7 mouse cellular contexts compared by ENCODE assay signal in the genomic region with DNA sequence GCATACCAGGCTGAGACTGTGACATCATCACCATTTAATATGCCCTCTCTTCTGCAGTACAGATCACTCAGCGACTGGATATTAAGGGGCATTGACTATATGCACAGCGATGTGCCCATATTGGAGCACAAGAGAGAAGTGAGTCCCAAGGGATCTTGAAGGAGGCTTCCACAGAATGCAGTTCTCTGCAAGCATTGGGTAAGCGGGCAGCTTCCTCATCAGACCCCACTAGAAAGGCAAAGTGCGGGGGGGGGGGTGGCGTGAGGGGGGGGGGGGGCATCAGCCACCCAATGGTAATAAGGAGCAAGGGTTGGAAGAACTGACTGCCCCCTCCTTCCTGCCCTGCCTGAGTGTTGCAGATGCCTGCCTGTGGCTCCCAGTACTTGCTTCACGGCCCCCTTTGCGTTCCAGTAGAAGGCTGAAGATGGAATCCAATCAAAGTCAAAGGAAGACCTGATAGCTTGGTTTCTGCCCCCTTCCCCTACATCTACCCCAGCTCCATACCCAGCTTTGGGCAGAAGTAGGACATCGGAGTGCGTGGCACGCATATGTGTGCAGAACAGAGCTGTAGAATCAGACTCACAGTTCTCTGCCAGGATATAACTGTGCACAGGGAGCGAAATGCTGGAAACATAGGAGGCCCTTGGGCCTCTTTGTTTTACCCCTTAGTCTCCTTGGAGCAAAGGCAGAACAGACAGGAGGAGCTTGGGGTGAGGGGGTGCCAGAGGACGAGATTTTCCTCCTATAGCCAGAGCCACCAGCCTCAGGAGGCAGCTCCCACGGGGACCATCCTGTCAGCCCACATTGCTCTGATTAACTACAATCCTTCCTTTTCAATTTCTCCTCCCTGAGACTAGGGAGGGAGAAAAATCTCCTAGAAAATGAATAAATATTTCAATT. TPM values are rescaled to one million over a fixed set of nuclear protein-coding genes. Genes with fewer than 3 reads are reported as not detected.
DNase-seq lines count a peak whose midpoint lies in the region; ATAC-seq and TF ChIP-seq lines count a peak whose summit lies in the region.

No protein-coding gene starts in this region.

- WGBS in lung, embryonic 14.5 days = 38% methylated on average over 12 of the region's 13 CpGs
- WGBS in forebrain, embryonic 14.5 days = 35% methylated on average over 13 of the region's 13 CpGs
- WGBS in limb, embryonic 11.5 days = 41% methylated on average over 13 of the region's 13 CpGs

- H3K9ac ChIP-seq in lung, embryonic 14.5 days = peak overlapping the region; percentile 63
- peak overlapping the region; percentile 80 for H3K9ac ChIP-seq in forebrain, embryonic 14.5 days (ENCODE audit: low read length)
- H3K9ac ChIP-seq in limb, embryonic 11.5 days (ENCODE audit: low read length) = peak overlapping the region; percentile 88; the same call in 1 of the 2 replicates

- no peak for ATAC-seq in lung, embryonic 14.5 days (ENCODE audit: insufficient read depth)
- ATAC-seq in forebrain, embryonic 14.5 days = no peak
- ATAC-seq in limb, embryonic 11.5 days (ENCODE audit: insufficient number of reproducible peaks, low FRiP score, low TSS enrichment, low read depth) = no peak

- no peaks in the 10 kb centered on the region for H3K9me3 ChIP-seq in lung, embryonic 14.5 days (ENCODE audit: low read depth, low read length)
- no peaks in the 10 kb centered on the region for H3K9me3 ChIP-seq in forebrain, embryonic 14.5 days (replicated peaks; ENCODE audit: control insufficient read depth, low read length)
- no peaks in the 10 kb centered on the region for H3K9me3 ChIP-seq in limb, embryonic 11.5 days (ENCODE audit: control insufficient read depth, low read length)

- peak overlapping the region; percentile 96 for H3K4me2 ChIP-seq in lung, embryonic 14.5 days
- H3K4me2 ChIP-seq in forebrain, embryonic 14.5 days (ENCODE audit: low read length) = peak overlapping the region; percentile 83
- H3K4me2 ChIP-seq in limb, embryonic 11.5 days (ENCODE audit: low read depth, severe bottlenecking) = peak overlapping the region; percentile 94

- H3K4me1 ChIP-seq in lung, embryonic 14.5 days (ENCODE audit: insufficient read depth) = peaks cover 24% of the 10 kb centered on the region
- peaks cover 15% of the 10 kb centered on the region for H3K4me1 ChIP-seq in forebrain, embryonic 14.5 days (ENCODE audit: control insufficient read depth, insufficient read depth, low read length)
- peaks cover 28% of the 10 kb centered on the region for H3K4me1 ChIP-seq in limb, embryonic 11.5 days (ENCODE audit: control insufficient read depth, insufficient read depth, low read length)

- peaks cover 14% of the 10 kb centered on the region; the same call in 1 of the 2 replicates for H3K36me3 ChIP-seq in lung, embryonic 14.5 days (ENCODE audit: insufficient read depth)
- no peaks in the 10 kb centered on the region for H3K36me3 ChIP-seq in forebrain, embryonic 14.5 days (ENCODE audit: control insufficient read depth, insufficient read depth, low read length)
- no peaks in the 10 kb centered on the region for H3K36me3 ChIP-seq in limb, embryonic 11.5 days (ENCODE audit: control insufficient read depth, insufficient read depth, low read length)

- H3K4me3 ChIP-seq in lung, embryonic 14.5 days (ENCODE audit: low read depth, low read length) = peak overlapping the region; percentile 51
- peak overlapping the region; percentile 67 for H3K4me3 ChIP-seq in forebrain, embryonic 14.5 days (ENCODE audit: low read depth, low read length)
- peak overlapping the region; percentile 49 for H3K4me3 ChIP-seq in limb, embryonic 11.5 days (ENCODE audit: low read depth, low read length)

- no peak for DNase-seq in lung, embryonic 14.5 days
- DNase-seq in lung, postnatal 25 days (ENCODE audit: low spot score) = no peak
- DNase-seq in forebrain, embryonic 14.5 days (ENCODE audit: low spot score) = no peak
- peak; percentile 21 for DNase-seq in limb, embryonic 11.5 days (ENCODE audit: low spot score)
- peak; percentile 50 for DNase-seq in retina, postnatal 1 day
- no peak for DNase-seq in adrenal gland, adult 2 months
- no peak for DNase-seq in gastrocnemius, adult 18-20 months (ENCODE audit: low spot score)

- H3K27ac ChIP-seq in lung, embryonic 14.5 days (ENCODE audit: low read depth) = peak overlapping the region; percentile 93
- H3K27ac ChIP-seq in forebrain, embryonic 14.5 days (ENCODE audit: low read depth, low read length) = peak overlapping the region; percentile 58
- H3K27ac ChIP-seq in limb, embryonic 11.5 days (replicated peaks; ENCODE audit: low read depth, low read length) = no peak overlapping the region

- no peaks in the 10 kb centered on the region for H3K27me3 ChIP-seq in lung, embryonic 14.5 days (ENCODE audit: insufficient read depth, low read length)
- no peaks in the 10 kb centered on the region for H3K27me3 ChIP-seq in forebrain, embryonic 14.5 days (replicated peaks; ENCODE audit: control insufficient read depth, insufficient read depth, low read length)
- H3K27me3 ChIP-seq in limb, embryonic 11.5 days (ENCODE audit: control insufficient read depth, insufficient read depth, low read length) = no peaks in the 10 kb centered on the region

- no peak for TF ChIP-seq CTCF in lung, embryonic 14.5 days (IDR thresholded peaks at IDR 0.05; ENCODE audit: low read depth)

RNA-seq across cellular contexts. Expression of a gene that starts 3.1 kb away (rescaled TPM):
- 12.7 and 12.8 TPM in 2 replicates for polyA plus RNA-seq in lung, embryonic 14.5 days (2014; fragmentation: Nextera tagmentation; extraction: Ambion mirVana)
- 2.2 and 2.9 TPM in 2 replicates for polyA plus RNA-seq in forebrain, embryonic 14.5 days (2014; fragmentation: Nextera tagmentation; extraction: Ambion mirVana)
- polyA plus RNA-seq in limb, embryonic 11.5 days (2014; fragmentation: Nextera tagmentation; extraction: Ambion mirVana) = 12.8 and 13.6 TPM in 2 replicates
- total RNA-seq in adrenal gland, adult 2 months (2021) = 10 to 100 TPM; 12.5 to 22.0 TPM
- 9.9 and 11.2 TPM in 2 replicates for polyA plus RNA-seq in adrenal gland, adult 2 months (2012; rRNA removed)
- 1 to 10 TPM; 2.7 to 4.9 TPM for total RNA-seq in gastrocnemius, adult 18-20 months (2021)

Comparison
In these comparisons a context has a peak if more than half of its experiments do, and no peak if none do; other contexts are left out.
1. DNase-seq: peak in limb, embryonic 11.5 days (single experiment) and retina, postnatal 1 day (single experiment); none in lung, embryonic 14.5 days (single experiment), lung, postnatal 25 days (single experiment), forebrain, embryonic 14.5 days (single experiment), adrenal gland, adult 2 months (single experiment) and gastrocnemius, adult 18-20 months (single experiment).
2. Peak in every context shown above with its lines, with median percentiles within 50 percentile points of each other: H3K4me2 ChIP-seq, H3K4me3 ChIP-seq and H3K9ac ChIP-seq.